Mouse (Mus musculus) heart, adult 2 months (tissue): ENCODE measurements around the gene Inpp5e.

ENCODE experiments used
- CTCF ChIP-seq: fragments of 200-600 bp; IDR thresholded peaks from 2 replicates; pipeline ENCODE4 v1.8.1; 2022; ENCODE audit warnings: antibody characterized with exemption, mild to moderate bottlenecking, moderate library complexity
- EP300 ChIP-seq: fragments of 200-500 bp; IDR thresholded peaks from 2 replicates; pipeline ENCODE4 v1.6.1; 2011; ENCODE audit warnings: low read depth, low read length, control low read depth; ENCODE audit not compliant: insufficient read depth
- POLR2A ChIP-seq: fragments of 200-500 bp; IDR thresholded peaks from 2 replicates; pipeline ENCODE4 v1.6.1; 2011; ENCODE audit warnings: mild to moderate bottlenecking, low read depth, low read length, control low read depth; ENCODE audit not compliant: insufficient read depth

GRCm38 (mm10) chr2:26444946-26445665, 36.1 kb upstream of the Inpp5e start, which contains the start of gene Sec16a:
- TF ChIP-seq CTCF (peak; percentile 31), EP300 (0 out of 2 replicates have a peak, but pooled peaks have one; percentile 38), POLR2A (peak; percentile 86)
